Mouse (Mus musculus) kidney, postnatal 0 days (tissue): Measurements from ENCODE around the gene Wnt9a. TPM values are rescaled to one million over a fixed set of nuclear protein-coding genes. Genes with fewer than 3 reads are reported as not detected.

Experiments
- ATAC-seq: fragments of 200-750 bp; cut with Nextera tagmentation; replicated peaks from 2 replicates; pipeline ENCODE4 v1.8.0; 2017; ENCODE audit warnings: low read depth, moderate number of reproducible peaks, moderate TSS enrichment, moderate library complexity; ENCODE audit not compliant: low FRiP score
- DNase-seq: peaks from one replicate; pipeline ENCODE4 v3.0.0-alpha.2; 2016; ENCODE audit warnings: low spot score
- H3K27ac ChIP-seq: fragments of 300-500 bp; sonication (generic); 2 replicates; pipeline ENCODE4 v1.5.1; 2014; ENCODE audit warnings: mild to moderate bottlenecking
- H3K27me3 ChIP-seq: fragments of 300-500 bp; sonication (generic); 2 replicates; pipeline ENCODE4 v1.6.1; 2014; ENCODE audit warnings: low read length, mixed read lengths; ENCODE audit not compliant: insufficient read depth
- H3K36me3 ChIP-seq: fragments of 300-500 bp; sonication (generic); 2 replicates; pipeline ENCODE4 v1.6.1; 2014; ENCODE audit warnings: low read length, mixed read lengths; ENCODE audit not compliant: insufficient read depth
- H3K4me1 ChIP-seq: fragments of 300-500 bp; sonication (generic); replicated peaks from 2 replicates; pipeline ENCODE4 v1.6.1; 2014; ENCODE audit warnings: antibody characterized with exemption, low read length, mixed read lengths; ENCODE audit not compliant: insufficient read depth
- H3K4me2 ChIP-seq: fragments of 300-500 bp; sonication (generic); 2 replicates; pipeline ENCODE4 v1.6.1; 2014; ENCODE audit warnings: mild to moderate bottlenecking, low read length, moderate library complexity, mixed read lengths
- H3K4me3 ChIP-seq: fragments of 300-500 bp; sonication (generic); replicated peaks from 2 replicates; pipeline ENCODE4 v1.5.1; 2014; ENCODE audit warnings: low read depth, low read length
- H3K9ac ChIP-seq: fragments of 300-500 bp; sonication (generic); 2 replicates; pipeline ENCODE4 v1.6.1; 2014; ENCODE audit warnings: low read depth, low read length
- H3K9me3 ChIP-seq: fragments of 300-500 bp; sonication (generic); replicated peaks from 2 replicates; pipeline ENCODE4 v1.6.1; 2016; ENCODE audit warnings: low read length, inconsistent platforms, mixed read lengths
- CTCF ChIP-seq: IDR thresholded peaks from 2 replicates; pipeline ENCODE4 v1.5.1; 2016; ENCODE audit warnings: antibody characterized with exemption, low read depth, mild to moderate bottlenecking, moderate library complexity
- WGBS: fragments of 180-500 bp; shearing (Covaris S2); extraction: QIAGEN DNeasy Blood & Tissue Kit; methylation state at CpG from one replicate; pipeline ENCODE4 v1.1.7; 2014; 5-methylcytosine and 5-hydroxymethylcytosine counted together
- polyA plus RNA-seq: library from polyadenylated mRNA; unstranded; fragments of >200 nt; fragmentation: Nextera tagmentation; extraction: Ambion mirVana; gene quantifications from 2 replicates; pipeline ENCODE4 v1.2.1, GENCODE M21; 2015

Gene Wnt9a
- polyA plus RNA-seq, 1 experiment from 2014 or later, result 1.1 TPM

GRCm38 (mm10) chr11:59264593-59264992 lies 42.1 kb upstream of the Wnt9a start:
- peak overlapping the region; percentile 88 for H3K4me2 ChIP-seq
- peak overlapping the region; percentile 48 for H3K4me3 ChIP-seq
- H3K9me3 ChIP-seq, result no peaks in the 10 kb centered on the region
- 4% methylated on average over 8 of the region's 8 CpGs for WGBS
- H3K36me3 ChIP-seq, result no peaks in the 10 kb centered on the region
- no peak overlapping the region for H3K27ac ChIP-seq
- 0 out of 2 replicates have a peak, but pooled peaks cover 9% of the 10 kb centered on the region for H3K4me1 ChIP-seq
- H3K27me3 ChIP-seq, result no peaks in the 10 kb centered on the region; the same call in 1 of the 2 replicates
- no peak for DNase-seq
- H3K9ac ChIP-seq, result peak overlapping the region; percentile 57
- no peak for ATAC-seq
- no peak for TF ChIP-seq CTCF

- no peak for TF ChIP-seq CTCF
These were observed 41.4 kb upstream of the Wnt9a start for GRCm38 (mm10) chr11:59265154-59265813.

DNA sequence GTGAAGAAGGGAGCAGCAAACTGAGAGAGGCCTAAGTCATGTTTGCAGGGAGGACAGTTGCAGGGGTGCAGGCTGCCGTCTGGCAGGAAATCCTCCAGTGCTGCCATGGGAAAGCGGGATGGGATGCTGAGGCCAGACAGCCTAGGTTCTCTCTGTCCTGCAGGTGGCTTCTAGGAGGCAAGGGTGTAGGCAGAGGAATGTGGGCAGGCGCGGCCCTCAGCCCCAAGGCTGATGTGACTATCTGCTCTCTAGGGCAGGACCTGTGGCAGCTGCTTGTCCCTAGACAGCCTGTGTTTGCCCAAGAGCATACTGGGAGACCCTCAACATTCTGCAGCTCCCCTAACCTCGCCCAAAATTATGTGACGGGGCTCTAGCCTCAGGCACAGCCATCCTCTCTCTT lies 40.0 kb upstream of the Wnt9a start:
- Histone ChIP-seq H3K4me2 (no peak overlapping the region), H3K4me1 (0 out of 2 replicates have a peak, but pooled peaks cover 9% of the 10 kb centered on the region), H3K27me3 (no peaks in the 10 kb centered on the region; the same call in 1 of the 2 replicates), H3K9ac (no peak overlapping the region), H3K4me3 (no peak overlapping the region), H3K9me3 (no peaks in the 10 kb centered on the region), H3K27ac (no peak overlapping the region), H3K36me3 (no peaks in the 10 kb centered on the region)
- TF ChIP-seq CTCF, result no peak
- DNase-seq (no peak), ATAC-seq (no peak)
- 34% methylated on average over 6 of the region's 6 CpGs for WGBS

More at GRCm38 (mm10) chr11:59265154-59265813, 41.4 kb upstream of the Wnt9a start:
- H3K27ac ChIP-seq, result no peak overlapping the region
- no peaks in the 10 kb centered on the region for H3K36me3 ChIP-seq
- no peak for DNase-seq
- no peaks in the 10 kb centered on the region for H3K9me3 ChIP-seq
- H3K4me3 ChIP-seq, result no peak overlapping the region
- H3K27me3 ChIP-seq, result no peaks in the 10 kb centered on the region; the same call in 1 of the 2 replicates
- H3K4me1 ChIP-seq, result 0 out of 2 replicates have a peak, but pooled peaks cover 9% of the 10 kb centered on the region
- no peak overlapping the region for H3K9ac ChIP-seq
- no peak overlapping the region for H3K4me2 ChIP-seq
- ATAC-seq, result no peak
- WGBS, result 61% methylated on average over 8 of the region's 8 CpGs

- H3K9me3 ChIP-seq, result no peaks in the 10 kb centered on the region
- H3K4me2 ChIP-seq, result no peak overlapping the region
- H3K4me1 ChIP-seq, result no peaks in the 10 kb centered on the region
- TF ChIP-seq CTCF, result no peak
- H3K27ac ChIP-seq, result no peak overlapping the region
- no peak overlapping the region for H3K9ac ChIP-seq
- no peaks in the 10 kb centered on the region for H3K36me3 ChIP-seq
- H3K27me3 ChIP-seq, result no peaks in the 10 kb centered on the region
- ATAC-seq (no peak), DNase-seq (no peak)
- WGBS, result 79% methylated on average over 3 of the region's 3 CpGs
- H3K4me3 ChIP-seq, result no peak overlapping the region
These were observed 32.5 kb upstream of the Wnt9a start for GRCm38 (mm10) chr11:59274184-59274583.

GRCm38 (mm10) chr11:59276877-59277276 lies 29.9 kb upstream of the Wnt9a start:
- TF ChIP-seq CTCF, result no peak
- no peaks in the 10 kb centered on the region for H3K36me3 ChIP-seq
- H3K9ac ChIP-seq, result no peak overlapping the region
- whole genome bisulfite sequencing, result 31% methylated on average over 2 of the region's 2 CpGs
- DNase-seq (peak; percentile 45), ATAC-seq (0 out of 2 replicates have a peak, but pooled peaks have one; percentile 49)
- no peaks in the 10 kb centered on the region for H3K4me1 ChIP-seq
- no peak overlapping the region for H3K27ac ChIP-seq
- no peak overlapping the region for H3K4me3 ChIP-seq
- H3K4me2 ChIP-seq, result no peak overlapping the region
- H3K27me3 ChIP-seq, result no peaks in the 10 kb centered on the region
- H3K9me3 ChIP-seq, result no peaks in the 10 kb centered on the region

DNA sequence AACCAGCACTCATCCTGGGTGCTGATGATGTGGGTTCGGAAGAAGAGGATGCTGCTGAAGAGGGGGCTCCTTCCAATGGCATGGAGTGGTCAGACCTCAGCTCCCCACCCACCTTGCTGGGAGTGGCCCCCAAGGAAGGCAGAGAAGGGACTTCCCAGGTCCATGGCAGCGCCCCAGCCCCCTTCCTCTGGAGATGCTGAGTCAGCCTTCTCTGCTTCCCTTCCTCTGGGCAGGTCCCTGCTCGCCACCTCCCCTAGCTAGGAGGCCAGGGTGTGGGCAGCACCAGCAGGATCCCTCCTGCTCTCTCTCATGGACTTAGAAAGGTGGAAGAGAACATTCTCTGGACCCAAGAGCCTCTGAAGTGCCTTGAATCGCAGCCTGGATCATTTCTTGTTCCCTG lies 28.7 kb upstream of the Wnt9a start:
- no peaks in the 10 kb centered on the region for H3K4me1 ChIP-seq
- no peak for DNase-seq
- H3K4me2 ChIP-seq, result no peak overlapping the region
- no peak overlapping the region for H3K4me3 ChIP-seq
- no peak for ATAC-seq
- TF ChIP-seq CTCF, result no peak
- 69% methylated on average over 4 of the region's 4 CpGs for WGBS
- no peaks in the 10 kb centered on the region for H3K9me3 ChIP-seq
- no peak overlapping the region for H3K27ac ChIP-seq
- H3K9ac ChIP-seq, result no peak overlapping the region
- no peaks in the 10 kb centered on the region for H3K36me3 ChIP-seq
- H3K27me3 ChIP-seq, result no peaks in the 10 kb centered on the region
